Mouse (Mus musculus) kidney, adult 2 months (tissue): ENCODE data around the gene Ndrg4.

Experiments used
- CTCF ChIP-seq: fragments of 200-500 bp; conservative IDR thresholded peaks from 2 replicates; pipeline ENCODE4 v1.5.1; 2011; ENCODE audit warnings: low read depth, mild to moderate bottlenecking, control low read depth, low read length, moderate library complexity, mixed read lengths; ENCODE audit not compliant: insufficient read depth, insufficient read length
- POLR2A ChIP-seq: fragments of 200-500 bp; IDR thresholded peaks from one replicate; pipeline ENCODE4 v1.6.1; 2011; ENCODE audit warnings: low read depth, low read length, control low read depth

DNA sequence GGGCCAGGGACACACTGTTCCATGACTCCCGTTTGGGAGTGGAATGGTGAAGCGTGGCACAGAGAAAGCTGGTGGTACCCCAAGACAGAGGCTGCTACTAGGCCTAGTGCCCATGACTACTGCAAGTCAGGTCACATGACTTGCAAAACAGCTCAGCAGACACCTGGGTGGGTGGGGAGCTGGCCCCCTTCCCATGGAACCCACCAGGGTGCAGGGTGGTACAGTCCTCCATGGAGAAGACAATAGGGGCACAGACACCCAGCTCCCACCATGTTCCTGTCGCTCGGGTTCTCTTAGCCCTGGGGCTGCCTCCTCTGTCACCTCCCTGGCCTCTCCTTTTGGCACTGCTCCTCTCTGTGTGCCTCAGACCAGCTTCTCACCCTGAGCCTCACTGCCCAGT, 25.0 kb downstream of the Ndrg4 start:
- TF ChIP-seq CTCF (no peak), POLR2A (no peak)
